Mouse (Mus musculus): ENCODE measurements around the gene Mlph. TPM values are rescaled to one million over a fixed set of nuclear protein-coding genes. Genes with fewer than 3 reads are reported as not detected.

Mlph gene
- polyA plus RNA-seq, 1 experiment from 2014 or later = 0.36 TPM

GRCm38 (mm10) chr1:90981346-90981745, 66.5 kb downstream of the Mlph start:
- 77% methylated on average over 3 of the region's 3 CpGs for WGBS
- no peak overlapping the region for H3K4me3 ChIP-seq (ENCODE audit: control insufficient read depth in 1 of 2, insufficient read depth in 1 of 2, low read depth in 1 of 2, low read length in 2 of 2)
- no peaks in the 10 kb centered on the region for H3K27me3 ChIP-seq (ENCODE audit: control insufficient read depth, insufficient read depth, low read length)
- H3K4me2 ChIP-seq (ENCODE audit: low read length) = no peak overlapping the region
- H3K9me3 ChIP-seq (ENCODE audit: control insufficient read depth, low read length) = 0 out of 2 replicates have a peak, but pooled peaks cover 2% of the 10 kb centered on the region
- peaks cover 4 to 16% of the 10 kb centered on the region in 2 experiments for H3K4me1 ChIP-seq (ENCODE audit: control insufficient read depth in 2 of 2, insufficient read depth in 2 of 2, low read length in 2 of 2)
- H3K36me3 ChIP-seq (ENCODE audit: control insufficient read depth, insufficient read depth, low read length) = no peaks in the 10 kb centered on the region
- peak overlapping the region; percentile 43 to 66; a peak in 1 of 4 replicates for H3K27ac ChIP-seq (replicated peaks in 1 of 2; ENCODE audit: control insufficient read depth in 1 of 2, insufficient read depth in 1 of 2, low read depth in 2 of 2, low read length in 2 of 2)
- ATAC-seq (ENCODE audit: insufficient number of reproducible peaks, insufficient read depth, low FRiP score, low read depth) = no peak
- no peak overlapping the region for H3K9ac ChIP-seq (ENCODE audit: low read length)

- 92% methylated on average over 1 of the region's 1 CpGs for WGBS
These were observed 81.0 kb downstream of the Mlph start for GRCm38 (mm10) chr1:90995916-90996315.

GRCm38 (mm10) chr1:90997136-90997535, 82.3 kb downstream of the Mlph start:
- H3K4me3 ChIP-seq (ENCODE audit: control insufficient read depth in 1 of 2, insufficient read depth in 1 of 2, low read depth in 1 of 2, low read length in 2 of 2) = no peak overlapping the region
- H3K27ac ChIP-seq (replicated peaks in 1 of 2; ENCODE audit: control insufficient read depth in 1 of 2, insufficient read depth in 1 of 2, low read depth in 2 of 2, low read length in 2 of 2) = peak overlapping the region in 1 of 2 experiments; percentile 99; a peak in 1 of 4 replicates
- WGBS = 55% methylated on average over 4 of the region's 4 CpGs
- no peak overlapping the region for H3K4me2 ChIP-seq (ENCODE audit: low read length)
- peaks cover 20 to 32% of the 10 kb centered on the region in 2 experiments for H3K4me1 ChIP-seq (ENCODE audit: control insufficient read depth in 2 of 2, insufficient read depth in 2 of 2, low read length in 2 of 2)
- no peak overlapping the region for H3K9ac ChIP-seq (ENCODE audit: low read length)
- ATAC-seq (ENCODE audit: insufficient number of reproducible peaks, insufficient read depth, low FRiP score, low read depth) = no peak
- no peaks in the 10 kb centered on the region for H3K27me3 ChIP-seq (ENCODE audit: control insufficient read depth, insufficient read depth, low read length)
- H3K9me3 ChIP-seq (ENCODE audit: control insufficient read depth, low read length) = 0 out of 2 replicates have a peak, but pooled peaks cover 3% of the 10 kb centered on the region
- no peaks in the 10 kb centered on the region for H3K36me3 ChIP-seq (ENCODE audit: control insufficient read depth, insufficient read depth, low read length)

More at GRCm38 (mm10) chr1:90995916-90996315, 81.0 kb downstream of the Mlph start:
- no peak overlapping the region for H3K27ac ChIP-seq (replicated peaks in 1 of 2; ENCODE audit: control insufficient read depth in 1 of 2, insufficient read depth in 1 of 2, low read depth in 2 of 2, low read length in 2 of 2)
- peaks cover 8 to 20% of the 10 kb centered on the region in 2 experiments for H3K4me1 ChIP-seq (ENCODE audit: control insufficient read depth in 2 of 2, insufficient read depth in 2 of 2, low read length in 2 of 2)
- no peak overlapping the region for H3K4me3 ChIP-seq (ENCODE audit: control insufficient read depth in 1 of 2, insufficient read depth in 1 of 2, low read depth in 1 of 2, low read length in 2 of 2)
- no peak overlapping the region for H3K9ac ChIP-seq (ENCODE audit: low read length)
- ATAC-seq (ENCODE audit: insufficient number of reproducible peaks, insufficient read depth, low FRiP score, low read depth) = no peak
- H3K36me3 ChIP-seq (ENCODE audit: control insufficient read depth, insufficient read depth, low read length) = no peaks in the 10 kb centered on the region
- no peak overlapping the region for H3K4me2 ChIP-seq (ENCODE audit: low read length)
- 0 out of 2 replicates have a peak, but pooled peaks cover 3% of the 10 kb centered on the region for H3K9me3 ChIP-seq (ENCODE audit: control insufficient read depth, low read length)
- no peaks in the 10 kb centered on the region for H3K27me3 ChIP-seq (ENCODE audit: control insufficient read depth, insufficient read depth, low read length)

- Histone ChIP-seq H3K4me3 (ENCODE audit: control insufficient read depth in 1 of 2, insufficient read depth in 1 of 2, low read depth in 1 of 2, low read length in 2 of 2) (peak overlapping the region in 1 of 2 experiments; percentile 95; a peak in 1 of 4 replicates), H3K27me3 (ENCODE audit: control insufficient read depth, insufficient read depth, low read length) (no peaks in the 10 kb centered on the region), H3K9me3 (ENCODE audit: control insufficient read depth, low read length) (0 out of 2 replicates have a peak, but pooled peaks cover 3% of the 10 kb centered on the region), H3K9ac (ENCODE audit: low read length) (peak overlapping the region; percentile 100), H3K27ac (replicated peaks in 1 of 2; ENCODE audit: control insufficient read depth in 1 of 2, insufficient read depth in 1 of 2, low read depth in 2 of 2, low read length in 2 of 2) (peak overlapping the region in 1 of 2 experiments; percentile 99; a peak in 1 of 4 replicates), H3K36me3 (ENCODE audit: control insufficient read depth, insufficient read depth, low read length) (peaks cover 2% of the 10 kb centered on the region; the same call in 1 of the 2 replicates), H3K4me1 (ENCODE audit: control insufficient read depth in 2 of 2, insufficient read depth in 2 of 2, low read length in 2 of 2) (peaks cover 24 to 37% of the 10 kb centered on the region in 2 experiments), H3K4me2 (ENCODE audit: low read length) (peak overlapping the region; percentile 70)
- WGBS = 76% methylated on average over 5 of the region's 5 CpGs
- ATAC-seq (ENCODE audit: insufficient number of reproducible peaks, insufficient read depth, low FRiP score, low read depth) = no peak
These were observed 82.8 kb downstream of the Mlph start for GRCm38 (mm10) chr1:90997641-90998040.

- peak within 1 kb of the TSS; percentile 98 to 99 for H3K27ac ChIP-seq (replicated peaks in 1 of 2; ENCODE audit: control insufficient read depth in 1 of 2, insufficient read depth in 1 of 2, low read depth in 2 of 2, low read length in 2 of 2)
- H3K9me3 ChIP-seq (ENCODE audit: control insufficient read depth, low read length) = 0 out of 2 replicates have a peak, but pooled peaks cover 3% of the 10 kb centered on the region
- peak within 1 kb of the TSS; percentile 70 for H3K4me2 ChIP-seq (ENCODE audit: low read length)
- 2% methylated on average over 53 of the region's 59 CpGs for WGBS
- H3K36me3 ChIP-seq (ENCODE audit: control insufficient read depth, insufficient read depth, low read length) = peaks cover 8% of the 10 kb centered on the region; the same call in 1 of the 2 replicates
- peaks cover 31 to 44% of the 10 kb centered on the region in 2 experiments for H3K4me1 ChIP-seq (ENCODE audit: control insufficient read depth in 2 of 2, insufficient read depth in 2 of 2, low read length in 2 of 2)
- peak; percentile 54 for ATAC-seq (ENCODE audit: insufficient number of reproducible peaks, insufficient read depth, low FRiP score, low read depth)
- no peaks in the 10 kb centered on the region for H3K27me3 ChIP-seq (ENCODE audit: control insufficient read depth, insufficient read depth, low read length)
- peak within 1 kb of the TSS; percentile 72 to 95 for H3K4me3 ChIP-seq (ENCODE audit: control insufficient read depth in 1 of 2, insufficient read depth in 1 of 2, low read depth in 1 of 2, low read length in 2 of 2)
- peak within 1 kb of the TSS; percentile 100 for H3K9ac ChIP-seq (ENCODE audit: low read length)
These were observed 83.5 kb downstream of the Mlph start, which contains the start of gene Lrrfip1 for GRCm38 (mm10) chr1:90998268-90998890. Gene Lrrfip1, plus strand, starts transcription at chr1:90998737.

- H3K4me2 ChIP-seq (ENCODE audit: low read length) = peak overlapping the region; percentile 70
- peaks cover 8% of the 10 kb centered on the region; the same call in 1 of the 2 replicates for H3K36me3 ChIP-seq (ENCODE audit: control insufficient read depth, insufficient read depth, low read length)
- 0 out of 2 replicates have a peak, but pooled peaks cover 3% of the 10 kb centered on the region for H3K9me3 ChIP-seq (ENCODE audit: control insufficient read depth, low read length)
- peak overlapping the region; percentile 72 to 95 for H3K4me3 ChIP-seq (ENCODE audit: control insufficient read depth in 1 of 2, insufficient read depth in 1 of 2, low read depth in 1 of 2, low read length in 2 of 2)
- no peaks in the 10 kb centered on the region for H3K27me3 ChIP-seq (ENCODE audit: control insufficient read depth, insufficient read depth, low read length)
- peak overlapping the region; percentile 100 for H3K9ac ChIP-seq (ENCODE audit: low read length)
- peaks cover 35 to 51% of the 10 kb centered on the region in 2 experiments for H3K4me1 ChIP-seq (ENCODE audit: control insufficient read depth in 2 of 2, insufficient read depth in 2 of 2, low read length in 2 of 2)
- peak; percentile 31; the same call in 1 of the 2 replicates for ATAC-seq (ENCODE audit: insufficient number of reproducible peaks, insufficient read depth, low FRiP score, low read depth)
- peak overlapping the region; percentile 98 to 99 for H3K27ac ChIP-seq (replicated peaks in 1 of 2; ENCODE audit: control insufficient read depth in 1 of 2, insufficient read depth in 1 of 2, low read depth in 2 of 2, low read length in 2 of 2)
- 1% methylated on average over 36 of the region's 41 CpGs for WGBS
These were observed 84.2 kb downstream of the Mlph start for GRCm38 (mm10) chr1:90998891-90999611.

- peak overlapping the region; percentile 98 to 99 for H3K27ac ChIP-seq (replicated peaks in 1 of 2; ENCODE audit: control insufficient read depth in 1 of 2, insufficient read depth in 1 of 2, low read depth in 2 of 2, low read length in 2 of 2)
- H3K4me3 ChIP-seq (ENCODE audit: control insufficient read depth in 1 of 2, insufficient read depth in 1 of 2, low read depth in 1 of 2, low read length in 2 of 2) = peak overlapping the region; percentile 72 to 95
- no peaks in the 10 kb centered on the region for H3K27me3 ChIP-seq (ENCODE audit: control insufficient read depth, insufficient read depth, low read length)
- H3K9me3 ChIP-seq (ENCODE audit: control insufficient read depth, low read length) = 0 out of 2 replicates have a peak, but pooled peaks cover 3% of the 10 kb centered on the region
- ATAC-seq (ENCODE audit: insufficient number of reproducible peaks, insufficient read depth, low FRiP score, low read depth) = peak; percentile 48; the same call in 1 of the 2 replicates
- H3K36me3 ChIP-seq (ENCODE audit: control insufficient read depth, insufficient read depth, low read length) = peaks cover 8% of the 10 kb centered on the region; the same call in 1 of the 2 replicates
- H3K4me2 ChIP-seq (ENCODE audit: low read length) = peak overlapping the region; percentile 70
- WGBS = 24% methylated on average over 10 of the region's 10 CpGs
- H3K4me1 ChIP-seq (ENCODE audit: control insufficient read depth in 2 of 2, insufficient read depth in 2 of 2, low read length in 2 of 2) = peaks cover 35 to 58% of the 10 kb centered on the region in 2 experiments
- H3K9ac ChIP-seq (ENCODE audit: low read length) = peak overlapping the region; percentile 100
These were observed 85.2 kb downstream of the Mlph start for GRCm38 (mm10) chr1:90999911-91000601.

Measured in heart, embryonic 14.5 days (tissue).